Mouse (Mus musculus): ENCODE results near the gene Prkca. TPM values are rescaled to one million over a fixed set of nuclear protein-coding genes. Genes with fewer than 3 reads are reported as not detected.

The Prkca gene
- polyA plus RNA-seq, 1 experiment from 2014 or later, result 7.0 TPM

GRCm38 (mm10) chr11:107895635-107896034 is 448.1 kb downstream of the Prkca start:
- WGBS, result 57% methylated on average over 4 of the region's 4 CpGs
- H3K9ac ChIP-seq (replicated peaks; ENCODE audit: low read length), result no peak overlapping the region
- H3K27me3 ChIP-seq (ENCODE audit: insufficient read depth, low read length), result no peaks in the 10 kb centered on the region
- no peak overlapping the region for H3K4me2 ChIP-seq (replicated peaks; ENCODE audit: low read depth, low read length)
- no peaks in the 10 kb centered on the region for H3K36me3 ChIP-seq (ENCODE audit: insufficient read depth, low read length)
- no peaks in the 10 kb centered on the region for H3K9me3 ChIP-seq (ENCODE audit: low read length)
- H3K4me3 ChIP-seq (ENCODE audit: low read length), result no peak overlapping the region
- no peak overlapping the region for H3K27ac ChIP-seq (ENCODE audit: low read length)
- H3K4me1 ChIP-seq (ENCODE audit: insufficient read depth, low read length), result no peaks in the 10 kb centered on the region
- ATAC-seq (ENCODE audit: low FRiP score, low TSS enrichment), result no peak

GRCm38 (mm10) chr11:107891377-107891776 is 452.4 kb downstream of the Prkca start:
- no peaks in the 10 kb centered on the region for H3K9me3 ChIP-seq (ENCODE audit: low read length)
- WGBS, result 88% methylated on average over 3 of the region's 3 CpGs
- no peak for ATAC-seq (ENCODE audit: low FRiP score, low TSS enrichment)
- H3K4me1 ChIP-seq (ENCODE audit: insufficient read depth, low read length), result no peaks in the 10 kb centered on the region
- H3K4me2 ChIP-seq (replicated peaks; ENCODE audit: low read depth, low read length), result no peak overlapping the region
- no peak overlapping the region for H3K27ac ChIP-seq (ENCODE audit: low read length)
- H3K4me3 ChIP-seq (ENCODE audit: low read length), result no peak overlapping the region
- no peaks in the 10 kb centered on the region for H3K27me3 ChIP-seq (ENCODE audit: insufficient read depth, low read length)
- H3K9ac ChIP-seq (replicated peaks; ENCODE audit: low read length), result no peak overlapping the region
- no peaks in the 10 kb centered on the region for H3K36me3 ChIP-seq (ENCODE audit: insufficient read depth, low read length)

GRCm38 (mm10) chr11:107887342-107887741 is 456.4 kb downstream of the Prkca start:
- Histone ChIP-seq H3K4me1 (ENCODE audit: insufficient read depth, low read length) (no peaks in the 10 kb centered on the region), H3K9me3 (ENCODE audit: low read length) (no peaks in the 10 kb centered on the region), H3K4me3 (ENCODE audit: low read length) (no peak overlapping the region), H3K9ac (replicated peaks; ENCODE audit: low read length) (no peak overlapping the region), H3K36me3 (ENCODE audit: insufficient read depth, low read length) (no peaks in the 10 kb centered on the region), H3K4me2 (replicated peaks; ENCODE audit: low read depth, low read length) (no peak overlapping the region), H3K27ac (ENCODE audit: low read length) (no peak overlapping the region), H3K27me3 (ENCODE audit: insufficient read depth, low read length) (no peaks in the 10 kb centered on the region)
- no peak for ATAC-seq (ENCODE audit: low FRiP score, low TSS enrichment)
- WGBS, result 86% methylated on average over 6 of the region's 6 CpGs

Small RNA genes lying within 50 kb of the gene (microRNA-seq; reads per million reads assigned to microRNA genes)
- not detected for gene Mir7223

Other genes with a start within 250 kb of the Prkca start
- gene Apoh, start 574 bp downstream of the Prkca start, polyA plus RNA-seq (2015; fragmentation: Nextera tagmentation; extraction: Ambion mirVana), result 1.9 and 2.4 TPM in 2 replicates
- 10.0 and 10.4 TPM in 2 replicates for gene Cep112, start 81.3 kb upstream of the Prkca start, polyA plus RNA-seq (2015; fragmentation: Nextera tagmentation; extraction: Ambion mirVana)

All from kidney, embryonic 16.5 days (tissue).